Mouse (Mus musculus): Measurements from ENCODE around the gene Dnajb11. TPM values are rescaled to one million over a fixed set of nuclear protein-coding genes. Genes with fewer than 3 reads are reported as not detected.

Gene Dnajb11
- 78.9 and 90.1 TPM in 2 replicates for polyA plus RNA-seq (2015; fragmentation: Nextera tagmentation; extraction: Ambion mirVana)

DNA sequence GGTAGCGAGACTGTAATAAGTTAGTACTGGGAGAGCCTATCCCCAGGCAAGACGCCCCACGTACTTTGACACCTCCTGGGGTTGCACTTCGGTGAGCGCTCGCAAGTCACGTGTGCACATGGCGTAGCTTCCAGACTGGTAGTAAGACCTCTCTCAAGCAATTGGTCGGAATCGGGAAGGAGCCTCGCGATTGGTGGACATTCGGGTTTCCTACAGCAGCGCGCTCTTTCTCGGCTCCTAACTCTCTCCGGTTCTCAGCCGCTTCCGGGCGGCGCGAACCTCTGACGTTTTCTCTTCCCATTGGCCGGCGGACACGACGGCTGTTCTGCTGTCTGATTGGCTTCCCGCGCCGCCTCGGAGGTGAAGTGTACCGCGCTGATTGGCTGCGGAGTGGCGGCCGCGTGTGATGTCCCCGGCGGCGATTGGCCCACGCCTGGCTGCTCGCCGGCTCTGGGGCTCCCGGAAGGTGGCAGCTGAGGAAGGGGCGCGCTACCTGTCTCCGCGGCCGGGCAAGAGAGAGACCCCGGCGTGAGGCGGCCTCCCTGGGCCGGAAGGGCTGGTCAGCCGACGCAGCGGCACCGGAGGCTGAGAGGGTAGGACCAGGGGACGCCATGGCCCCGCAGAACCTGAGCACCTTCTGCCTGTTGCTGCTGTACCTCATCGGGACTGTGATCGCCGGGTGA, at the start of gene Dnajb11, which contains the start of gene Tbccd1:
Dnajb11 (plus strand) TSS at position 415 of the 683 bp plus-strand sequence.
Tbccd1 (minus strand) TSS at position 239 of the 683 bp plus-strand sequence.
- WGBS (ENCODE audit: insufficient replicate concordance), result 0% methylated on average over 62 of the region's 62 CpGs
- H3K27ac ChIP-seq, result peak within 1 kb of the TSS; percentile 96
- ATAC-seq (ENCODE audit: low read depth), result peak; percentile 96
- H3K4me2 ChIP-seq, result peak within 1 kb of the TSS; percentile 87
- no peaks in the 10 kb centered on the region for H3K27me3 ChIP-seq
- peaks cover 53% of the 10 kb centered on the region for H3K4me1 ChIP-seq (replicated peaks)
- H3K36me3 ChIP-seq, result peaks cover 40% of the 10 kb centered on the region
- peak within 1 kb of the TSS; percentile 96 for H3K9ac ChIP-seq
- no peaks in the 10 kb centered on the region for H3K9me3 ChIP-seq (replicated peaks)
- DNase-seq, result peak; percentile 98
- peak within 1 kb of the TSS; percentile 100 for H3K4me3 ChIP-seq (replicated peaks)

DNA sequence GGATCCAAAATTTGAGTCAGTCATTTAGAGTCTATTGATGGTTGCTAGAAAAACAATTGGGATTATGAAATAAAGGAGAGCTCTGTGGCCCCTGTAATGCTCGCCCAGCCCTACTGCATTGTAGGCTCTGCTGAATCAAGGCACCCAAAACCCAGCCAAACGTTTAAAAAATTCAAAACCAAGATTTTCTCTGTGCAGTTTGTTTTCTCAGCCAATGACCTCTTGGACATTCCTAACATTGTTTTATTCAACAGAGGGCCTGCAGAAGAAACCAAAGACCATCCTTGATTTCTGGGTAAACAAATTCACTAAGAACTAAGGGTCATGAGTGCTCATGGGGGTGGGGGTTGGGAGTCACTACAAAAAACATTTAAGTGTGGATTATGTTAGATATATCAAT, 46.2 kb upstream of the Dnajb11 start, which contains the start of gene Crygs:
Crygs (minus strand) TSS at position 101 of the 400 bp plus-strand sequence.
- no peak within 1 kb of the TSS for H3K9ac ChIP-seq
- H3K27me3 ChIP-seq, result 0 out of 2 replicates have a peak, but pooled peaks cover 5% of the 10 kb centered on the region
- H3K4me3 ChIP-seq (replicated peaks), result no peak within 1 kb of the TSS
- peaks cover 27% of the 10 kb centered on the region for H3K36me3 ChIP-seq
- no peaks in the 10 kb centered on the region for H3K9me3 ChIP-seq (replicated peaks)
- 58% methylated on average over 2 of the region's 2 CpGs for WGBS (ENCODE audit: insufficient replicate concordance)
- no peak within 1 kb of the TSS for H3K27ac ChIP-seq
- no peak for ATAC-seq (ENCODE audit: low read depth)
- no peaks in the 10 kb centered on the region for H3K4me1 ChIP-seq (replicated peaks)
- DNase-seq, result no peak
- H3K4me2 ChIP-seq, result no peak within 1 kb of the TSS

DNA sequence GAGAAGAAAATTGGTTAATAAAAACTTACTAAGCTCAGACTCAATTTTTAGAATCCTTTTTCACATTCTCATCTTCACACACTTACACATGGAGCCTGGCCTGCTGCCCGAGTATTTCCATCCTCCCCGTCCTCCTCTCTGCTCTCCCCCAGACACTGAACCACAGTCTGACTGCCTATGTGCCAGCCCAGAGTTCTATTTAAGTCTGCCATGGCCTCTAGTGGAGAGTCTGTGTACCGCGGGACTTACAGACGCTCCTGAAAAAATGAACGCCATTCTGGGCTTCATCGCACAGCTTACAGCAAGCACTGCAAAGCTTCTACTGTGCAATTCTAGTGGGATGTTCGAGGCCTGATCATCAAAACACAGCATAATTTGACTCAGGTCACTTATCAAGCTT, 36.9 kb upstream of the Dnajb11 start:
- Histone ChIP-seq H3K4me3 (replicated peaks) (no peak overlapping the region), H3K9me3 (replicated peaks) (no peaks in the 10 kb centered on the region), H3K4me2 (no peak overlapping the region), H3K27me3 (no peaks in the 10 kb centered on the region), H3K36me3 (peaks cover 84% of the 10 kb centered on the region), H3K9ac (no peak overlapping the region), H3K4me1 (replicated peaks) (no peaks in the 10 kb centered on the region), H3K27ac (no peak overlapping the region)
- DNase-seq (no peak), ATAC-seq (ENCODE audit: low read depth) (no peak)
- 72% methylated on average over 8 of the region's 8 CpGs for WGBS (ENCODE audit: insufficient replicate concordance)

DNA sequence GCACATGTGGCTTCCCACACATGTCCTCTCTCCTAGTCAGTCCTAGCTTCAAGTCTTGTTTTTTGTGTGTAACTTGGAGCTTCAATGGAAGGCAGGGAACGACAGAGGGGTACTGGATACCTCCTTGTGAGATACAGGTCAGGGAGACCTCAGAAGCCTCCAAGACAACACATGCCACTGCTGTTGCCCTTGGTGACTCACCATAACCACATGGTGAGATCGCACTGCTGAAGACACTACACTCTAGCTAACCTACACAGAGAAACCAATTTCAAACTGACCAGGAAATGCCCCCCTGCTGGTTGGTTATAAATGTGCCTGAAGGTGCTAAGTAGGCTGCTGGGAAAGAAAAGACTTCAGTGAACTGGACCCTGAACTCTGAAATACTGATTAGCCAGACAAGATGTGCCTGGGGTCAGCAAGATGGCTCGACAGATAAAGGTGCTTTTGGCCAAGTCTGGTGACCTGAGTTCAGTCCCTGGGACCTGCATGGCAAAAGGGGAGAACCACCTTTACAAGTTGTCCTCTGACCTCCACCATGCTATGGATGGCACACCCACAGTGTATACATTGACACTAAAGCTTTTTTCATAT, 24.6 kb upstream of the Dnajb11 start:
- Histone ChIP-seq H3K36me3 (peaks cover 78% of the 10 kb centered on the region), H3K9me3 (replicated peaks) (no peaks in the 10 kb centered on the region), H3K4me2 (no peak overlapping the region), H3K27me3 (no peaks in the 10 kb centered on the region), H3K27ac (no peak overlapping the region), H3K4me1 (replicated peaks) (no peaks in the 10 kb centered on the region), H3K4me3 (replicated peaks) (no peak overlapping the region), H3K9ac (no peak overlapping the region)
- WGBS (ENCODE audit: insufficient replicate concordance), result 85% methylated on average over 3 of the region's 3 CpGs
- DNase-seq (no peak), ATAC-seq (ENCODE audit: low read depth) (no peak)

DNA sequence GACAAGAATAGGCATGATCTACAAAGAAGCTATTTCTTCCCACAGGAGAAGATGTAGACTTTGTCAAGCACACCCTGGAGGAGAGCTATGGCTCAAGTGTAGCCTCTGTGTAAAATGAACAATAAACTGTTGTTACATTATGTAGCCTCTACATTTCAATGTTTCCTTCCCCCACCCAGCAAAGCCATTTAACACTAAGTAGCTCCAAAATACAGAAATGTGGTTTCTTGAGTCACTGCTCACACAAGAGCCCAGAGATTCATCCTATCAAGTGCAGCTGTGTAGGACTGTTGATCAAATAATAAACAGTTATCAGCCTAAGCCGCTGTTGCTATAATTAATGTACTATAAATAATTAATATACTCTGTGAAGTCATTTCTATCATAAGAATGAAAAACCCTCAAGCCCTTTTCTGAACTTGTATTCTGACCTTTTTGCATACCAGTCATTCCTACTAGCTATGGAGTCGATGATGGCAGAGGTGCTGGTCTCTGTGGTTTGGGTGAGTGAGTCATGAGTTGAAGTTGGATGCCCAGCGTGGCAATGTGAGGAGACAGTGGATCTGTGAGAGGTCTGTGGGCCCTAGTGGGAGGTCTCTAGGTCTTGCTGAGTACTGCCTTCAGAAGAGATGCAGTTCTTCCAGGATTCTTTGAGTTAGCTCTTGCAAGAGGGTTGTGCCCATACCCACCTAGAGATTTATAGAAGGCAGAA, 18.3 kb upstream of the Dnajb11 start:
- WGBS (ENCODE audit: insufficient replicate concordance), result 83% methylated on average over 3 of the region's 3 CpGs
- no peak overlapping the region for H3K4me3 ChIP-seq (replicated peaks)
- ATAC-seq (ENCODE audit: low read depth), result no peak

DNA sequence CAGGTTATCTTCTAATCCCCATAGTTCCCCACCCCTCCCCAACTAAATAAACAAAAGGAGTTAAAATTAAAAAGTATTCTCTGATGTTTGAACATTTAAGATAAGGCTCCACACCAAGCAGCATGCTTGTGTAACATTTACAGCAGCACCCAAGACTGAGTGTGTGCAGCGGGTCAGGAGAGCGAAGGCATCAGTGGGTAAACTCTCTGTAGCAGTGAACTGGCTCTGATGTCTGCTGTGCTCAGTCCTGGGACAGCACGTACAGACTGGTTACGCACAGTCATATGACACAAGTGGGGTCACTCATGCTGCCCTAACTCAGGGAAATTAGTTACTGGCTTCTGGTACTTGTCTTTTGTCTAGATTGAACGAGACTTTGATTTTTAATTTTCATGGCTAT, 14.8 kb upstream of the Dnajb11 start:
- WGBS (ENCODE audit: insufficient replicate concordance), result 81% methylated on average over 5 of the region's 5 CpGs
- no peaks in the 10 kb centered on the region for H3K27me3 ChIP-seq
- no peak overlapping the region for H3K27ac ChIP-seq
- no peak for ATAC-seq (ENCODE audit: low read depth)
- no peak for DNase-seq
- peaks cover 54% of the 10 kb centered on the region for H3K36me3 ChIP-seq
- peak overlapping the region; percentile 20; the same call in 1 of the 2 replicates for H3K9ac ChIP-seq
- peaks cover 36% of the 10 kb centered on the region for H3K4me1 ChIP-seq (replicated peaks)
- no peaks in the 10 kb centered on the region for H3K9me3 ChIP-seq (replicated peaks)
- H3K4me2 ChIP-seq, result no peak overlapping the region
- H3K4me3 ChIP-seq (replicated peaks), result no peak overlapping the region

More for the DNA sequence above, 18.3 kb upstream of the Dnajb11 start:
- Histone ChIP-seq H3K36me3 (peaks cover 73% of the 10 kb centered on the region), H3K4me1 (replicated peaks) (peaks cover 17% of the 10 kb centered on the region), H3K4me2 (no peak overlapping the region), H3K27ac (no peak overlapping the region), H3K9me3 (replicated peaks) (no peaks in the 10 kb centered on the region), H3K27me3 (no peaks in the 10 kb centered on the region), H3K9ac (no peak overlapping the region)
- DNase-seq, result no peak

DNA sequence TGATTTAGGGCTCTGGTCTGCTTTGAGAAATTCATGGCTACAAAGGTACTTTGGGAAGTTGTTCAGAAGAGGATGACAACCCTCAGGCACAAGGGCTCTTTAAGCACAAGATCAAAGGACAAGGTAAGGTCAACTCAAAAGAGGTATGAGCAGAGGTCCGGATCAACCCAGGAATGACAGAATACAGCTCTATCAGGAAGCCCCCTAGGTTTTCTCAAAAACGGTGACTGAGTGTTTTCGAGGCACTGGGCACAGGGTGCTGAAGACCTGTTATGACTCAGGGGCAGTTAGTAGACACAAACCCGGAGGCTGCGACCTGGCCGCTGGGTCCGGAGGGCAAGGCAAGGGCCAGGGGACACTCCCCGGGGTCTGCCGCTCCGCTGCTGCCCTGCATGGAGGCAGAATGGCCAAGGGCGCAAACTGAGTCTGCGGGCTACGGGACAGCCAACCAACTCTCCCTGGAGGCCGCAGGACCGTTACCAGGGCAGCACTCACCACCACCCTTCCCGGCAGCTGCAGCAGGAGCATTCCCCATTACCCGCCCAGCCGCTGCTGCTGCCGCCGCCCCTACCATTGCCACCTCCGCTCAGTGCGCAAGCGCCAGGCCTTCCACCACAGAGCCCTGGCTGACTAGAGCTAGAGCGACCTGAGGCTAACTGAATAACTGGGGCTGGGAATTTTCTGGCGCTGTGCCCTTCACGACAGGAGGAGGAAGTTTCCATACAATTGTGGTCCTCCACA, 13.4 kb upstream of the Dnajb11 start:
- Histone ChIP-seq H3K27me3 (no peaks in the 10 kb centered on the region), H3K9ac (peak overlapping the region; percentile 72), H3K36me3 (peaks cover 50% of the 10 kb centered on the region), H3K4me2 (peak overlapping the region; percentile 72), H3K4me3 (replicated peaks) (peak overlapping the region; percentile 57), H3K4me1 (replicated peaks) (peaks cover 36% of the 10 kb centered on the region), H3K9me3 (replicated peaks) (no peaks in the 10 kb centered on the region), H3K27ac (peak overlapping the region; percentile 26)
- peak; percentile 88 for ATAC-seq (ENCODE audit: low read depth)
- DNase-seq, result peak; percentile 66
- 14% methylated on average over 26 of the region's 26 CpGs for WGBS (ENCODE audit: insufficient replicate concordance)

DNA sequence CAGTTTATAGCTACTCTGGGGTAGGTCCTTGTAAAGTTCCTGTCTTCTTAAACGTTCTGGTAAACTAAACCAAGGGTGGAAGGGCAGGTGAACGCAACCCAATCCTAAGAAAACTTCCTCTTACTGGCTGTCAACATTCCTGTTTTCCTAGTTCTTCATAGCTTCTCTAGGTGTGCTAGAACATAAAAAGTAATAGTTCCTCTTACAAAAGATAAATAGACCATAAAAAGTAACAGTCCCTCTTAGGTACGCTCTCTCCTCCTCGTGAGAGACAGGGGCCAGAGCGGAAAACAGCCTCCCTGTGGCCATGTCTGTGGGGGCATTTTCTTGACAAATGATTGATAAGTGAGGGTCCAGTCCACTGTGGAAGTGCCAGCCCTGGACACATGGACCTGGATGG, 12.8 kb upstream of the Dnajb11 start:
- no peaks in the 10 kb centered on the region for H3K9me3 ChIP-seq (replicated peaks)
- H3K27ac ChIP-seq, result peak overlapping the region; percentile 3; the same call in 1 of the 2 replicates
- DNase-seq (no peak), ATAC-seq (ENCODE audit: low read depth) (no peak)
- no peaks in the 10 kb centered on the region for H3K27me3 ChIP-seq
- peaks cover 49% of the 10 kb centered on the region for H3K36me3 ChIP-seq
- H3K4me3 ChIP-seq (replicated peaks), result peak overlapping the region; percentile 57
- whole genome bisulfite sequencing (ENCODE audit: insufficient replicate concordance), result 69% methylated on average over 5 of the region's 5 CpGs
- peaks cover 36% of the 10 kb centered on the region for H3K4me1 ChIP-seq (replicated peaks)
- H3K4me2 ChIP-seq, result peak overlapping the region; percentile 72
- peak overlapping the region; percentile 72 for H3K9ac ChIP-seq

DNA sequence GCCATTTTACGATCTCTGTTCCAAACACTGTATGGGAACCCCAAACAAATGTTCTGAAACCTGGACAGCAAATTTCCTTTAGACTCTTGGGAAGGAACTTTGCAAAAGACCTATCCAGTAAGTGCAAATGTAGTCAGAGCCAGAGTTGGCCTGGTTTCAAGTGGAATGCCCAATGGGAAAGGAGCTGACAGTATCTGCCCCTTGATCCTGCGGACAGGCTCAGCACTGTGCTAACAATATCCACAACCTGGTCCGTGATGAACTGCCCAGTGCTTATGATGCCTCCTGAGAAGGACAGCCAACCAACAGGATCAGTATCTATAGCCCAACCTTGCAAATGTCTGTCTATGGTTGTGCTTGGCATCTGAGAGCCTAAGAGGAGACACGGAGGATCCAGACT, 12.2 kb upstream of the Dnajb11 start:
- no peaks in the 10 kb centered on the region for H3K9me3 ChIP-seq (replicated peaks)
- no peak overlapping the region for H3K4me3 ChIP-seq (replicated peaks)
- H3K36me3 ChIP-seq, result peaks cover 49% of the 10 kb centered on the region
- WGBS (ENCODE audit: insufficient replicate concordance), result 78% methylated on average over 4 of the region's 4 CpGs
- ATAC-seq (ENCODE audit: low read depth) (no peak), DNase-seq (no peak)
- 0 out of 2 replicates have a peak overlapping the region, but pooled peaks have one; percentile 72 for H3K9ac ChIP-seq
- H3K4me2 ChIP-seq, result peak overlapping the region; percentile 72
- peaks cover 38% of the 10 kb centered on the region for H3K4me1 ChIP-seq (replicated peaks)
- H3K27me3 ChIP-seq, result no peaks in the 10 kb centered on the region
- peak overlapping the region; percentile 3; the same call in 1 of the 2 replicates for H3K27ac ChIP-seq

DNA sequence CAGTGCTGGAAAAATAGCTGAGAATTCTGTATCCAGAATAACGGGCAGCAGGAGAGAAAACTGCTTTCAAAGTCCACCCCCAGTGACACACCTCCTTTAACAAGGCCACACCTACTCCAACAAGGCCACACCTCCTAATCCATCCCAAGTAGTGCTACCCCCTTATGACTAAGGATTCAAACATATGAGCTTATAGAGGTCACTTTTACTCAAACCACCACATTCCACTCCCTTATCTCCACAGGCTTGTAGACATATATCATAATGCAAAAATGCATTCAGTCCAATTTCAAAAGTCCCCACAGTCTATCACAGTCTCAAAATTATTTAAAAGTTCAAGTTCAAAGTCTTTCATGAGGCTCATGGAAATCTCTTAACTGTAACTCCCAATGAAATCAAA, 10.0 kb upstream of the Dnajb11 start:
- 88% methylated on average over 1 of the region's 1 CpGs for WGBS (ENCODE audit: insufficient replicate concordance)
- H3K4me1 ChIP-seq (replicated peaks), result peaks cover 54% of the 10 kb centered on the region
- H3K36me3 ChIP-seq, result peaks cover 41% of the 10 kb centered on the region
- H3K9ac ChIP-seq, result no peak overlapping the region
- H3K4me2 ChIP-seq, result no peak overlapping the region
- DNase-seq (no peak), ATAC-seq (ENCODE audit: low read depth) (no peak)
- H3K4me3 ChIP-seq (replicated peaks), result no peak overlapping the region
- H3K27ac ChIP-seq, result no peak overlapping the region
- no peaks in the 10 kb centered on the region for H3K9me3 ChIP-seq (replicated peaks)
- no peaks in the 10 kb centered on the region for H3K27me3 ChIP-seq

DNA sequence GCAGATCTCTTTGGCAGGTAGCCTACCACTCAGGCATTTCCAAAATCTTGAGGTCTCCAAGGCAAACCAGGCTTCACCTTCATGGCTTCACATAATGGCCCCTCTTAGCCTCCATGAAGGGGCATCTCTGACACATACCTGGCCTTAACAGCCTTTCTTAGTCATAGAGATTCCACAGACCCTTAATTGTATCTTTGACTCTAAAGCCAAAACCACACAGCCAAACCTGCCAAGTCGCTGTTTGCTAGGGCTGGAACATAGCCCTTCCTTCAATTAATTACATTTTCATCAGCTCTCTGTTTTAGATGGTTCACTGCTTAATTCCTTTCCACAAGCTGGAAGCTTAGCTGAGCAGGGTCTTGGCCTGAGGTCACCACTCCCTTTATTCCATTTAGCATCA, 9.3 kb upstream of the Dnajb11 start:
- peaks cover 43% of the 10 kb centered on the region for H3K36me3 ChIP-seq
- no peak overlapping the region for H3K4me2 ChIP-seq
- DNase-seq, result no peak
- no peak overlapping the region for H3K4me3 ChIP-seq (replicated peaks)
- H3K9me3 ChIP-seq (replicated peaks), result no peaks in the 10 kb centered on the region
- no peak overlapping the region for H3K27ac ChIP-seq
- WGBS (ENCODE audit: insufficient replicate concordance), result 74% methylated on average over 1 of the region's 1 CpGs
- ATAC-seq (ENCODE audit: low read depth), result no peak
- peaks cover 56% of the 10 kb centered on the region for H3K4me1 ChIP-seq (replicated peaks)
- H3K27me3 ChIP-seq, result no peaks in the 10 kb centered on the region
- no peak overlapping the region for H3K9ac ChIP-seq
